Mouse (Mus musculus) adrenal gland, adult (tissue): ENCODE results near the gene Ccdc69.

Experiments used
- DNase-seq, 2 experiments: peaks; one replicate each; pipeline ENCODE4 v3.0.0; 2022 to 2023; ENCODE audit warnings: low spot score in 1 of 2; ENCODE audit not compliant: inconsistent age in 2 of 2

The Ccdc69 gene

GRCm38 (mm10) chr11:55050837-55051510 lies 27.0 kb downstream of the Ccdc69 start:
- peak in 1 of 2 experiments; percentile 60 for DNase-seq

DNA sequence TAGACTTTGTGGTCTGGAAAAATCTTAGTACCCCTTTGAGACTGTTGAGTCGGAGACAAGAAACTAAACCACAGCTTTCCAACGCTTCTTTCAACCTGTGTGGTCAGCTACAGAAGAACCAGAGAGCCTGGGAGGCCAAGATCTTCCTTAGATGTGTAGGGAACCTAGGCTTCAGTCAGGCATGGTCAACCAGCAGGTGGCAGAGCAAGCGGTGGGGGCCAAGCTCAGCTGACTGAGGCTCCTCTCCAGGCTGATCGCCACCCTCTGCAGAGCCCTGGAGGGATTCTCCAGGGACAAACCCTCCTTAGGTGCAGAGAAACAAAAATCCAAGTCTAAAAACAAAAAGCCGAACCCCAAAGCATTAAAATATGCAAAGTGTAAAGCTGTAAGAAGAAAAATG lies 31.3 kb downstream of the Ccdc69 start:
- DNase-seq: peak; percentile 71 to 86

DNA sequence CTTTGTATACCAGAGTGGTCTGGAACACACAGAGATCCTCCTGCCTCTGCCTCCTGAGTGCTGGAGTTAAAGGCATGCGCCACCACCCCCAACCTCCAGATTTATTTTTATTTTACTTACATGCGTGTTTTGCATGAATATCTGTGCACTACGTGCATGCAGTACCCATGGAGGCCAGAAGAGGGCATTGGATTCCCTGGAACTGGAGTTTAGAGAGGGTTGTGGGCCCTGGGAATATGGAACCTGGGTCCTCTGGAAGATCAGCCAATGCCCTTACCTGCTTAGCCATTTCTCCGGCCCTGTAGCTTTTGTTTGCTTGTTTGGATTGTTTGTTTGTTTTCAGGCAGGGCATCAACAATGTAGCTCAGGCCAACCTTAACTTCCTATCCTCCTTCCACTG lies 36.6 kb downstream of the Ccdc69 start:
- DNase-seq: peak in 1 of 2 experiments; percentile 60

- DNase-seq: peak; percentile 82 to 94
Observed at GRCm38 (mm10) chr11:55039591-55039990, 38.3 kb downstream of the Ccdc69 start.

GRCm38 (mm10) chr11:55036601-55037000 lies 41.3 kb downstream of the Ccdc69 start:
- no peak for DNase-seq

- DNase-seq: peak; percentile 90 to 96
Observed at GRCm38 (mm10) chr11:55033040-55033660, 44.8 kb downstream of the Ccdc69 start, which contains the start of gene Anxa6. Gene Anxa6, minus strand, starts transcription at chr11:55033445.

- DNase-seq: no peak
Observed at GRCm38 (mm10) chr11:55032286-55032685, 45.6 kb downstream of the Ccdc69 start.

DNA sequence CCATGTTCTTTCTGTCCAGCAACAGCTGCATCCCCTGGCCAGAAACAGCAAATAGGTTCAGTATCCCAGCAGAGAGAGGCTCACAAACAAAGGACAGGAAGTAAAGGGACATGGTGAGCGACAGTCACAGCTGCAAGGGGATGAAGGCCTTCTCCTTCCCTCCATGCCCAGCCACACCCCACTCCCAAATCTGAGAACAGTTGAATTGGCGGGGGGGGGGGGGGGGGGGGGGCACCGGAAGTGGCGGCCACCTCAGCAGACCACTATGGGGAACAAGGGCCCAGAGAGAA lies 46.0 kb downstream of the Ccdc69 start:
- DNase-seq: no peak

DNA sequence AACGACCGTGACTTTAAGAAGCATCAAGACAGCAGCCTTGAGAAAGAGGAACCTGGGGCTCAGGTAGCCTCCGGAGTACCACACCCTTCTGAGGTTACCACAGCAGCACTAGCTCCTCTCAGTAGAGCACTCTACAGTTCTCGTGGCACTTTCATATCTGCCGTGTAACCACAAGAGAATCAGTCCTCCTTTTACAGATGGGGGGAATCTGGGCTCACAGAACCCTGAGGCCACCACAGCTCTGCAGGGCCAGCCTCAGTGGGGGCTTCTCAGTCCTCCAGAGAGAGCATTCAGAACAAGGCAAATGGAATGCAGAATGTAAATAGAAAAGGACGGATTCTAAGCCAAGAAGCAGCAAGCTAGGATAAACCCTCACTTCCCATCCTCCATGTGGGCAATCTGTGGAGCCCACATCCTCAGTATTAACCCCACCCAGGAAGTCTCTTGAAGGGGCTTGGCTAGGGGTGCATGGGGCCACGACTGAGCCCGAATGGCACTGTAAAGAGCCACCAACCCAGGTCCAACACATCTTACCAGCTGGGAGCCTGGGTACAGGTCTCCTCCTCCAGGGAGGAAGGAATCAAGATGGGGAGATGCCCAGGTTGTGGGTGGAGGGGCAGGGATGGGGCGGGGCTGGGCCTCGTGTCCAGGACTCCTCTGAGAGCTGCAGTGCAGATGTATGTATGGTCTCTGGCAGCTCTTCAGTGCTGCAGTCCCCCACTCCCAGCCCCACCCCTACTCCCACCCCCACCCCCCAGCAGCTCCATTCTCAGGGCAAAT lies 46.5 kb downstream of the Ccdc69 start:
- no peak for DNase-seq

DNA sequence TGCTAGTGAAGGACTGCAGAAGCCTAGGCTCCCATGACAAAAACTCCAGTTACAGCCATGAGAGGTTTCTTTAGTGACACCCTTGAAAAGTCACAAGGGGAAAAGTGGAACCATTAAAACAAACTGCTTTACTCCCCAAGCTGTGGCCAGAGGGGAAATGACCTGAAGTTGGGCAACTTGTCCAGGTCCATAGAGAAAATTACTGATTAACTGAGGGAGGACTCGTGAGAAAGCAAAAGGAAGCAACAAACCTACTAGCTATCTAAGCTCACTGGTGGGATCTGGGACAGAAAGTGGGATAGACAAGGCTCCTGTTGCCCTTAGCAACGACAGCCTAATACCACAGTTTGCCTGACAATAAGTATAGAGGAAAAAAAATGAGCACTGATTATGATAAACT lies 49.4 kb downstream of the Ccdc69 start:
- DNase-seq: no peak

DNA sequence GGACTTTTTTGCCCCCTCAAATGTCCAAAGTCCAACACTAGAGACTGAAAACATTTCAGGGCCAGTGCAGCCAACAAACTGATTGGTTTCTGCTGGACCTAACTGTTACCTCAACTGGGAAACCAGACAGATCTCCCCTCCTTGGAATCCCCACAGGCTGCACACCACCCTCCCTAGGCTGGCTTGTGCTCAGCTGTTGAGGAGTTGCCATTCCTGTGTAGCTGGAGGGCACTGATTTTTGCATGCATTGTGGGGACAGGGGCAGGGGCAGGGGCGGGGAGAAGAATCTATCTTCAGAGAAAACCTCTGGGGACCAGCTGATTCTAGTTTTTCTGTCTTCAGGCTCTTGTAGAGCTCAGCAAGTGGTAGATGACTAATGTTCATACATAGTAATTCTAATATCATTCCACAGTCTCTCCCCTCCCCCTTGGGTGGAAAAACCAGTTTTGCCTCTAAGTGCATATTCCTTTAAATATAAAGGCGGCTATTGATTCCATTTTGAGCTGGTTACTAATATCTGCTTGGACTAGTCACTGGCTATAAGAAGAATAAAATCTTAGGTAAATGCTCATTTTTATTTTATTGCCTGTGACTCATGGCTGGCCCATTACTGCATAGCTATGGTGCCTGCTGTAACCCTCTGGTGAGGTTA lies 50.6 kb downstream of the Ccdc69 start:
- DNase-seq: peak in 1 of 2 experiments; percentile 58

DNA sequence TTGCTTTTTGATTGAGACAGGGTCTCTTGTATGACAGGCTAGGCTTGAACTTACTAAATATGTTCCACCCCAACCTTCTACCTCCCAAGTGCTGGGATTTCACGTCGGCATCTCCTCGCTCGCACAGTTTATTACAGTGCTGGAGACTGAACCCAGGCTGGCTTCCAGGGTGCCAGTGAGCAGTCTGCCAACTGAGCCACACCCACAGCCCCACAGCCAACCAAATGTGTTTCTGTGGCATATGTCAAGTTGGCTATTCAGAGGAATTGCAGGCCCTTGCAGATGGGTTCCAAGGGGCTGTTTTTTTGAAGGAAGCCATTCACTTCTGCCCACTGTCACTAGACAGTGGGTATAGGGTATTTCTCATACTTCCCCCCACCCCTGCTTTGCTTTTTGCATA lies 52.0 kb downstream of the Ccdc69 start:
- peak in 1 of 2 experiments; percentile 66 for DNase-seq

GRCm38 (mm10) chr11:55023583-55023982 lies 54.3 kb downstream of the Ccdc69 start:
- DNase-seq: no peak

DNA sequence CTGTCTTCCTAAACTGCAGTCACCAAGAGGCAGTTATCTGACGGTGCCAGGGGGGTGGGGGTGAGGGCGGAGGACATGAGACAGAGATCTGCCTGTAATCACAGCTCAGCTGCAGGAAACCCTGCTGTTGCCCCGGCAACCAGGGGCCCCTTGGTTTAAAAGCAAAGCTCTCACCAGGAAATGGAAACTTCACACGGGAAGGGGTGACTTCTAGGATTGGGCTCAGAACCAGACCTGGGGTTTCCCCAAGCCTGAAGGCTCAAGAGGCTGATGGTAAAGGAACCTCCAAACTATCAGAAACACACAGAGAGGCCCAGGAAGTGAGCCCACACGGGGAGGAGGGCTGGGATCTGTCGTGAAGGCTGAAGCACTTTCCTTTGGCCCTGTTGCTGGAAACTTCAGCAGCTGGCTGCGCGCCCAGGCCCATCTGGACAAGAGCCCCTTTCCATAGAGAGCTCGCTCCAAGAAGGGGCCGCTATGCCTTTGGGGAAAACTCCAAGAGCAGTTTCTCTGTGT lies 54.8 kb downstream of the Ccdc69 start:
- peak; percentile 78 to 93 for DNase-seq

DNA sequence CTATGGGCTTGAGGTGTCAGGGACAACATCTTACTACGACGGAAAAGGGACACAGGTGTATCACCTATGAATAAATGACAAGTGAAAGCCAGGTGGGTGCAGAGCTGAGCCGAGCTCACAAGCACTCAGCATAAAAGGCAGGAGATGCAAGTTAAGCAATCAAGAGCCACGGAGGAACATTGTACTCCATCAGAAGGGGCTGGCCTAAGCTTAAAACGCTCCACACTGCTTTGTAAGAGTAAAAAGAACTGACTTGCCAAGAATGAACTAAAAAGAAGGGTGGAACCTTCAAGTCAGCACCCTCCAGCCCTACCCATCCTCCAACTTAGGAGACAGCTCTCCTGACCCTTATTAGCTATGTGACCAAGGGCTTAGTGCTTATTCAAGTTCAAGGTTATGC lies 55.4 kb downstream of the Ccdc69 start:
- DNase-seq: no peak

GRCm38 (mm10) chr11:55021859-55022258 lies 56.1 kb downstream of the Ccdc69 start:
- peak in 1 of 2 experiments; percentile 60 for DNase-seq

DNA sequence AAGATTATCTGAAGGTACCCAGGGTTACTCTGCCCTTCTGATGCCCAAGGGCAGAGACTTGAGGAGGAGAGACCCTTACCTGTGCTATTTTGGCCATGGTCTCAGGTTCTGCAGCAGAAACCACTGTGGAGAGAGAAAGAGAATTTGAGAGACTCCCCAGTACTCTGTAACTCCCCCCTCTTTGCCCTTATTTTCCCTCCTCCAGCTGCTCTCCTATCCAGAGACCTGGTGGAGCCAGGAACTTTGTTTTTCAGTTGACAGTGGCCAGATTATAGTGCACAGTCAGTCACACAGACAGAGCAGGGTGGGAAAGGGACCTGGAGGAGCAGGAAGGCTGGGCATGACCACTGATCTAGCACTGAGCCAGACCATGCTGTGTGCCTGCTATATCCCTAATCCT lies 56.5 kb downstream of the Ccdc69 start:
- no peak for DNase-seq

DNA sequence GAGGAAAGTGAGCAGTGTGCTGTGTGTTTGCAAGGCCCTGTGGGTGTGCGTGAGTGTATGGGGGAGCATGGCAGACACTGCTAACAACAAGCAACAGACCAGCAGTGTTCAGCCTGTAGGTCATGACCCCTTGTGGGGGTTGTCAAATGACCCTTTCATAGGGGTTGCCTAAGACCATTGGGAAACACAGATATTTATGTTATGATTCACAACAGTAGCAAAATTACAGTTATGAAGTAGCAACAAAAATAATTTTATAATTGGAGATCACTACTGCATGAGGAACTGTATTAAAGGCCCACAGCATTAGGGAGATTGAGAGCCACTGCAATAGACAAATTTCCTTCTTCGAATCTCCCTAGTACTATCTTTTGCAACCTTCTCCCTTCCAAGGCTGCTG lies 58.2 kb downstream of the Ccdc69 start:
- peak in 1 of 2 experiments; percentile 67 for DNase-seq

- no peak for DNase-seq
Observed at GRCm38 (mm10) chr11:55018034-55018433, 59.9 kb downstream of the Ccdc69 start.

GRCm38 (mm10) chr11:55017201-55017600 lies 60.7 kb downstream of the Ccdc69 start:
- no peak for DNase-seq

DNA sequence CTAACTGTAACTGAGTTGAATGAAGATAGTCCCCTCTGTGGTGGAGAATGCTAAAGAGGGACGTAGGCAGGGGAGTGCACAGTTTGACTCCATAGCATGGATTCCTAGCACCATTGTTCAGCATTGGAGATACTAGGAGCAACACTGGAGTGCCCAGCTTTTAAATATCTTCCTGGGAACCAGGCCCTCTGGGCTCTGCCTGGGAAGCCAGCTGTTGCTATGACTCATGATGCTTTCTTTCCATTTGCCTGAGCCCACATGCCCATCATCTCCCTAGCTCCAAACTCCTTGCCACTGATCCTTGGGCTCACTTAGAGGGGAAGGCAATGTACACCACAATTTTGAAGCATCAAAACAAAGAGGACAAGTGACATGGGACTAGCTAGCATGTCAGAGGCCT lies 61.2 kb downstream of the Ccdc69 start:
- no peak for DNase-seq
